ENCODE assay signal across 7 mouse cellular contexts in the genomic region with DNA sequence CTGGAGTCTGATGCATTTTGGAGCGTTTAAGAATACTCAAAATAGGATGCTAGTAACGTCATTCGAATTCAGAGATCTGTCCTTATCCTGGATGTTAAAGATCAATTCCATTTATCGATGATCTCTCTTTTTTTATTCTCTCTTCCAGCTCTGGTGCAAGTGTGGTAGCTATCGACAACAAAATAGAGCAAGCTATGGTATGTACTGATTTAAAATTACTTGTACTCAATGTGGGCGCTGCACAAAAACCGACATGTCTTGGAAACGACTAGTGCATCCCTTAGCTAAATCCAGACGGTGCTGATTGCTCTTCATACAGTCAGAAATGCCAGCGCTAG. TPM values are rescaled to one million over a fixed set of nuclear protein-coding genes. Genes with fewer than 3 reads are reported as not detected.
DNase-seq lines count a peak whose midpoint lies in the region; ATAC-seq lines count a peak whose summit lies in the region.

No protein-coding gene starts in this region.

- DNase-seq in forebrain, embryonic 10.5 days (ENCODE audit: extremely low spot score, low spot score) = no peak
- DNase-seq in limb, embryonic 11.5 days (ENCODE audit: low spot score) = no peak
- no peak for DNase-seq in frontal cortex, postnatal 36 days (ENCODE audit: low spot score in 2 of 2)
- DNase-seq in spleen, postnatal 36 days (ENCODE audit: low spot score in 2 of 2) = no peak

- no peak for ATAC-seq in megakaryocyte, adult 5-6 weeks (ENCODE audit: poor library complexity, severe bottlenecking)
- ATAC-seq in limb, embryonic 11.5 days (ENCODE audit: insufficient number of reproducible peaks, low FRiP score, low TSS enrichment, low read depth) = no peak
- no peak for ATAC-seq in stomach, embryonic 14.5 days (ENCODE audit: insufficient number of reproducible peaks, insufficient read depth, low FRiP score, low read depth)

- 2% methylated on average over 10 of the region's 10 CpGs for WGBS in forebrain, embryonic 10.5 days
- 2% methylated on average over 10 of the region's 10 CpGs for WGBS in limb, embryonic 11.5 days
- WGBS in stomach, embryonic 14.5 days = under 1% methylated on average over 10 of the region's 10 CpGs

- peak overlapping the region; percentile 96 for H3K4me2 ChIP-seq in limb, embryonic 11.5 days (ENCODE audit: low read depth, severe bottlenecking)
- H3K4me2 ChIP-seq in stomach, embryonic 14.5 days (replicated peaks; ENCODE audit: low read depth, low read length) = peak overlapping the region; percentile 92

- H3K4me1 ChIP-seq in megakaryocyte, embryonic 14.5 days = peaks cover 37% of the 10 kb centered on the region
- H3K4me1 ChIP-seq in forebrain, embryonic 10.5 days = peaks cover 36% of the 10 kb centered on the region
- H3K4me1 ChIP-seq in limb, embryonic 11.5 days (ENCODE audit: control insufficient read depth, insufficient read depth, low read length) = peaks cover 7% of the 10 kb centered on the region; the same call in 1 of the 2 replicates
- H3K4me1 ChIP-seq in stomach, embryonic 14.5 days (ENCODE audit: control insufficient read depth, insufficient read depth, low read length) = peaks cover 3% of the 10 kb centered on the region

- peak overlapping the region; percentile 100 for H3K27ac ChIP-seq in forebrain, embryonic 10.5 days
- peak overlapping the region; percentile 99 for H3K27ac ChIP-seq in limb, embryonic 11.5 days (replicated peaks; ENCODE audit: low read depth, low read length)
- H3K27ac ChIP-seq in stomach, embryonic 14.5 days (ENCODE audit: low read length) = peak overlapping the region; percentile 100

- peak overlapping the region; percentile 99 for H3K9ac ChIP-seq in limb, embryonic 11.5 days (ENCODE audit: low read length)
- H3K9ac ChIP-seq in stomach, embryonic 14.5 days (replicated peaks; ENCODE audit: low read depth, low read length) = peak overlapping the region; percentile 99

- peaks cover 10% of the 10 kb centered on the region for H3K27me3 ChIP-seq in megakaryocyte, embryonic 14.5 days (replicated peaks)
- H3K27me3 ChIP-seq in forebrain, embryonic 10.5 days (ENCODE audit: poor library complexity, severe bottlenecking) = no peaks in the 10 kb centered on the region
- no peaks in the 10 kb centered on the region for H3K27me3 ChIP-seq in limb, embryonic 11.5 days (ENCODE audit: control insufficient read depth, insufficient read depth, low read length)
- no peaks in the 10 kb centered on the region for H3K27me3 ChIP-seq in stomach, embryonic 14.5 days (ENCODE audit: control insufficient read depth, insufficient read depth, low read length)

- peaks cover 32% of the 10 kb centered on the region for H3K36me3 ChIP-seq in megakaryocyte, embryonic 14.5 days (replicated peaks; ENCODE audit: low read length)
- peaks cover 38% of the 10 kb centered on the region for H3K36me3 ChIP-seq in forebrain, embryonic 10.5 days (replicated peaks)
- H3K36me3 ChIP-seq in limb, embryonic 11.5 days (ENCODE audit: control insufficient read depth, insufficient read depth, low read length) = peaks cover 13% of the 10 kb centered on the region
- peaks cover 20% of the 10 kb centered on the region; the same call in 1 of the 2 replicates for H3K36me3 ChIP-seq in stomach, embryonic 14.5 days (ENCODE audit: control insufficient read depth, insufficient read depth, low read length)

- peak overlapping the region; percentile 93 for H3K4me3 ChIP-seq in megakaryocyte, embryonic 14.5 days (replicated peaks)
- peak overlapping the region; percentile 76 for H3K4me3 ChIP-seq in forebrain, embryonic 10.5 days
- peak overlapping the region; percentile 65 for H3K4me3 ChIP-seq in limb, embryonic 11.5 days (ENCODE audit: low read depth, low read length)
- peak overlapping the region; percentile 93 for H3K4me3 ChIP-seq in stomach, embryonic 14.5 days (ENCODE audit: low read depth, low read length)

- H3K9me3 ChIP-seq in megakaryocyte, embryonic 14.5 days = peaks cover under 1% of the 10 kb centered on the region
- no peaks in the 10 kb centered on the region for H3K9me3 ChIP-seq in forebrain, embryonic 10.5 days
- no peaks in the 10 kb centered on the region for H3K9me3 ChIP-seq in limb, embryonic 11.5 days (ENCODE audit: control insufficient read depth, low read length)
- no peaks in the 10 kb centered on the region for H3K9me3 ChIP-seq in stomach, embryonic 14.5 days (ENCODE audit: control insufficient read depth, low read depth, low read length)

RNA-seq across cellular contexts. Expression of a gene that starts 51.6 kb away (rescaled TPM):
- polyA plus RNA-seq in megakaryocyte, embryonic 14.5 days (2012; ENCODE audit: insufficient read depth, low replicate concordance) = 0.47 TPM in 1 of 2 replicates, not detected in the other
- total RNA-seq in megakaryocyte, adult 5-6 weeks (2015) = not detected in 2 replicates
- total RNA-seq in megakaryocyte, adult 5-6 weeks (2017) = not detected in 2 replicates
- 24.9 and 25.2 TPM in 2 replicates for polyA plus RNA-seq in forebrain, embryonic 10.5 days (2016; fragmentation: Nextera tagmentation; extraction: Ambion mirVana)
- polyA plus RNA-seq in limb, embryonic 11.5 days (2014; fragmentation: Nextera tagmentation; extraction: Ambion mirVana) = 18.7 and 19.4 TPM in 2 replicates
- 12.3 and 12.7 TPM in 2 replicates for polyA plus RNA-seq in stomach, embryonic 14.5 days (2014; fragmentation: Nextera tagmentation; extraction: Ambion mirVana)
